Mouse (Mus musculus) hindbrain, embryonic 14.5 days (tissue): ENCODE measurements around the gene Dpt. TPM values are rescaled to one million over a fixed set of nuclear protein-coding genes. Genes with fewer than 3 reads are reported as not detected.

Experiments
- polyA plus RNA-seq: library from polyadenylated mRNA; unstranded; fragments of >200 nt; fragmentation: Nextera tagmentation; extraction: Ambion mirVana; gene quantifications from 2 replicates; pipeline ENCODE4 v1.2.1, GENCODE M21; 2014

Gene Dpt
- polyA plus RNA-seq, 1 experiment from 2014 or later = 0.55 TPM

Other genes starting within 250 kb of the Dpt start
- gene Xcl1, start 138.9 kb downstream of the Dpt start, polyA plus RNA-seq = not detected in 2 replicates